Mouse (Mus musculus): ENCODE results near the gene Nox4.
"Not testable (repeated sequence)": the region's sequence is repeated elsewhere in the genome, so short reads cannot be mapped to it uniquely, and the experiment has no call there.

The Nox4 gene

DNA sequence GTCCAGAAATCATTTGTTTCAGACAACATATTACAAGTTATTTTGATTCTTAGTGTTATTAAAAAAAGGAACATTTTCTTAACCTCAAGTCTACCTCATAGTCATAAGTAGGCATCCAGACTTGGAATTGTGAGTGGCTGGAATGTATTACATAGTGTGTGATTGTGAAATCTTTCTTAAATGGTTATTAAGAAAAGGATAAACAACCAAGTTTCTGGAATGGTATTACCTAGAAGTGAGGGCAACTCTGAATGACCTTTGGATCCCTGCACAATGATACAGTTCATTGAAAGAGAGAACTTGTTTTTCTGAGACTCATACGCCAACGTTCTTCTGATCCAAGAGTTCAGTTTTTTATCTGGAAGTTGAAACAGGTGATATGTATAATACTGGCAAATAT lies 125.4 kb downstream of the Nox4 start:
- no peak for DNase-seq (ENCODE audit: low read depth, low spot score)

DNA sequence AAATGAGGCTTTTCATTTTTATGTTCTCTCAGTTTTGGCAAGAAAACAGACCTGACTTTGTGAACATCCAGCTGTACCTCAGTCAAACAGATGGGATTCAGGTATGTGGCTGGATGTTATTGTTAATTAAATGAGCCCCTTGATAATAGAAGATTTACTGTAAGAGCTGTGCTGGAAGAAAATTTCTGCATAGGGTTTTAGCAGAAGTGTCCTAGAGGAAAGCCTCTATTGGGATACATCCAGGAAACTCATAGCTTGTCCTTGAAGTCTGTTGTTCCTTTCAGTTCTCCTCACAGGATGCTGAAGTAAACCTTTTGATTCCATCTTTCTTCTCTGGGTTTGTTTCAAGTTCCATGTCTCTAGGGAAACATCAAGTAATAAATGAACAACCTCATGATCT lies 128.4 kb downstream of the Nox4 start:
- no peak for DNase-seq (ENCODE audit: low read depth, low spot score)

DNA sequence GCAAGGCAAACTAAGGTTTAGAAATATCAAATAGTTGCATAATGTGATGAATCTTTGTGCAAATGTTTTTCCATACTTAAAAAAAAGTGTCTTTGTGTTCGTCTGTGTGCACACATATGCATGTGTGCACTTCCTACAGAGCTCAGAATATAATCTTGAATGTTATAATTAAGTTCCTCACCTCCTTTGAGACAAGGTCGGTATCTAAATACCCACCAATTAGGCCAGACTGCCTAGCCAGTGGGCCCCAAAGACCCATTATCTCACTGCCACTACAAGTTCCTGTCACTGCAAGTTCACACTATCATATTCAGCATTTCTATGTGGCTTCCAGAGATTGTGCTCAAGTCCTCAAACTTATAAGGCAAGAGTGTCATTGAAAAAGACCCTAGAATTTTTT lies 129.0 kb downstream of the Nox4 start:
- no peak for DNase-seq (ENCODE audit: low read depth, low spot score)

DNA sequence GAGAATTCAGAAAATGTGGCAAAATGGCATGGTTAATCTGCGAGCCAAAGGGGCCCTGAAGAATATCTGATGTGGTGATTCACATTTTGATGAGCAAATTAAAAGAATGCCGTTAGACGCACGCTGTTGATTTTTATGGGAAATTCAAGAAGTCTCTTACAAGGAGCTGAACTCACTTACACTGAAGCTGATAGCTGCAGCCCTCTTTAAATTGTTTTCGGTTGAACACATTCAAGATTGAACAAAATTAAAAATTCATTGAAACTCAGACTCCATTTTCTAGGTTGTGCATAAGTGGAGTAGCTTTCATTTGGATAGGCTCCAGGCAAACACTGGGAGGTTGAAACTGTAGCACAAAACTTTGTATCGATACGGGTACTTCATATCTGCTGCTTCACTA lies 151.1 kb downstream of the Nox4 start:
- DNase-seq (ENCODE audit: low read depth, low spot score), result no peak

DNA sequence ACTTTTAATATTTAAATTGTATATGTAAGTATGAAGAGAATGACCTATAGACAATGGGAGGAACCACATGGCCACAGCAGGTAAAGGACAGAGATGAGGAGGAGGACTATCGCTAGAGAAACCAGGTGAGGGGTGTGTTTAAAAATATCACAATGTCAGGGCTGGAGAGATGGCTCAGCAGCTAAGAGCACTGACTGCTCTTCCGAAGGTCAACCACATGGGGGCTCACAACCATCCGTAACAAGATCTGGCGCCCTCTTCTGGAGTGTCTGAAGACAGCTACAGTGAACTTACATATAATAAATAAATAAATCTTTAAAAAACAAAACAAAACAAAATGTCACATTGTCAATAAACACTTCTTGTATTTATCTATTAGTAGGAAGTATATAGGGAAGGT lies 165.5 kb downstream of the Nox4 start:
- not testable (repeated sequence) for DNase-seq (ENCODE audit: low read depth, low spot score)

DNA sequence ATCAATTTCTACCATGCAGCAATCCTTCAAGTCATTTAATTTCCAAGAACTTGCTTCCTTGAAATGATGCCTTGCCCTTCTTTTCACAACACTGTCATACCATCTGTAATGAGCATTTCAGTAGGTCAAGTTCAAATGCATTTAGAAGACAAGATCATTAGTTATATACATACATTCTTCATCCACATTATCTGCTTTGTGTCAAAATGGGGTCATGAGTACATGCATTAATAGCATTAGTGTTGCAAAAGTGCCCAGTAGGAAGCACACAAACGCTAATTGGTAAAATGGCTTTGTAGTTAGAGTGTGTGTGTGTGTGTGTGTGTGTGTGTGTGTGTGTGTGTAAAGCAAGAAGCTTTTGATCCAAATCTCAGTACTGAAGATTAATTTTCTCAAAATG lies 167.4 kb downstream of the Nox4 start:
- no peak for DNase-seq (ENCODE audit: low read depth, low spot score)

Measured in CD4-positive, CD25-positive, alpha-beta regulatory T cell, adult 2 months (primary cell).